Comparison of ENCODE assay signal across 15 mouse cellular contexts in the genomic region with DNA sequence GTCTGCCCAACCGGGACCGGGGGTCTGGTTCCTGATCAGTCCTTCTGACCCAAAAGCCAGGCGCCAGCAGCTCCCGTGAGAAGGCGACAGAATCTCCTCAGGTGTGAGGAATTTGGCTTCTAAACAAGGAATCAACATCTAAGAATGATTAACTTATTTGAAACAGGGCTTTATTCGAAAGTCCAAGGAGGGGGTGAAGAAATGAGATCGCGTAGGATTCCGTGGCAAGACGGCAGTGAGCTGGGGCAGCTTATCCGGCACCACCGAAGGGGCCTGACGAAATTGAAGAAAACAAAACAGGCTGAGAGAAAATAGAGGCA. TPM values are rescaled to one million over a fixed set of nuclear protein-coding genes. Genes with fewer than 3 reads are reported as not detected.
DNase-seq lines count a peak whose midpoint lies in the region; ATAC-seq and TF ChIP-seq lines count a peak whose summit lies in the region.
"Had no signal": no experiment of that assay in that cellular context is flagged by ENCODE, and none has a peak within 500 bp of the region (broad histone marks: within the 10 kb centered on the region; RNA-seq: fewer than 3 reads in every experiment).

No protein-coding gene starts in this region.

- no peaks in the 10 kb centered on the region for H3K4me1 ChIP-seq in intestine, postnatal 0 days (replicated peaks; ENCODE audit: control insufficient read depth, insufficient read depth, low read length)
- H3K4me1 ChIP-seq in kidney, embryonic 16.5 days (ENCODE audit: insufficient read depth, low read length) = peaks cover 30% of the 10 kb centered on the region
- peaks cover 9% of the 10 kb centered on the region for H3K4me1 ChIP-seq in neural tube, embryonic 15.5 days
- H3K4me1 ChIP-seq: midbrain, embryonic 12.5 days had no signal

- H3K27me3 ChIP-seq in intestine, postnatal 0 days (replicated peaks; ENCODE audit: control insufficient read depth, insufficient read depth, low read length) = no peaks in the 10 kb centered on the region
- H3K27me3 ChIP-seq in kidney, embryonic 16.5 days (ENCODE audit: insufficient read depth, low read length) = no peaks in the 10 kb centered on the region
- no peaks in the 10 kb centered on the region for H3K27me3 ChIP-seq in neural tube, embryonic 15.5 days (replicated peaks)
- H3K27me3 ChIP-seq: CH12.LX; embryonic facial prominence, embryonic 13.5 days; hindbrain, embryonic 12.5 days; midbrain, embryonic 12.5 days; stomach, embryonic 15.5 days had no signal

- H3K27ac ChIP-seq in intestine, postnatal 0 days (ENCODE audit: low read depth, low read length) = peak overlapping the region; percentile 94
- peak overlapping the region; percentile 92 for H3K27ac ChIP-seq in kidney, embryonic 16.5 days (ENCODE audit: low read length)
- peak overlapping the region; percentile 46; the same call in 1 of the 2 replicates for H3K27ac ChIP-seq in neural tube, embryonic 15.5 days (replicated peaks)
- H3K27ac ChIP-seq: embryonic facial prominence, embryonic 13.5 days; heart, embryonic 10.5 days; hindbrain, embryonic 12.5 days; liver, embryonic 14.5 days; midbrain, embryonic 12.5 days; stomach, embryonic 15.5 days had no signal

- no peak for TF ChIP-seq CTCF in intestine, postnatal 0 days (IDR thresholded peaks at IDR 0.05; ENCODE audit: low read depth)

- H3K9ac ChIP-seq in intestine, postnatal 0 days (ENCODE audit: low read depth, low read length) = no peak overlapping the region
- H3K9ac ChIP-seq in kidney, embryonic 16.5 days (replicated peaks; ENCODE audit: low read length) = 0 out of 2 replicates have a peak overlapping the region, but pooled peaks have one; percentile 31
- H3K9ac ChIP-seq in neural tube, embryonic 15.5 days (replicated peaks) = no peak overlapping the region
- H3K9ac ChIP-seq: embryonic facial prominence, embryonic 13.5 days; hindbrain, embryonic 12.5 days; liver, embryonic 14.5 days; midbrain, embryonic 12.5 days; stomach, embryonic 15.5 days had no signal

- peak; percentile 82 for DNase-seq in kidney, adult 11 months
- no peak for DNase-seq in kidney, postnatal 10 days
- DNase-seq in layer of hippocampus, postnatal 14 days (ENCODE audit: low spot score in 2 of 2) = no peak
- no peak for DNase-seq in frontal cortex, adult 2 months (ENCODE audit: extremely low spot score in 1 of 2, low spot score in 1 of 2)

- H3K9me3 ChIP-seq in intestine, postnatal 0 days (ENCODE audit: control insufficient read depth) = no peaks in the 10 kb centered on the region
- no peaks in the 10 kb centered on the region for H3K9me3 ChIP-seq in kidney, embryonic 16.5 days (ENCODE audit: low read length)
- H3K9me3 ChIP-seq in neural tube, embryonic 15.5 days (replicated peaks) = no peaks in the 10 kb centered on the region
- H3K9me3 ChIP-seq: embryonic facial prominence, embryonic 13.5 days; heart, embryonic 10.5 days; hindbrain, embryonic 12.5 days; midbrain, embryonic 12.5 days; stomach, embryonic 15.5 days had no signal

- no peak for ATAC-seq in intestine, postnatal 0 days
- ATAC-seq in kidney, embryonic 16.5 days (ENCODE audit: low FRiP score, low TSS enrichment) = peak; percentile 13; the same call in 1 of the 2 replicates
- ATAC-seq in neural tube, embryonic 15.5 days (ENCODE audit: low FRiP score) = no peak
- ATAC-seq: forebrain, embryonic 14.5 days had no signal

- H3K4me3 ChIP-seq in intestine, postnatal 0 days (ENCODE audit: low read depth, low read length) = no peak overlapping the region
- no peak overlapping the region for H3K4me3 ChIP-seq in kidney, embryonic 16.5 days (ENCODE audit: low read length)
- H3K4me3 ChIP-seq in neural tube, embryonic 15.5 days (replicated peaks) = no peak overlapping the region
- H3K4me3 ChIP-seq: embryonic facial prominence, embryonic 13.5 days; heart, embryonic 10.5 days; hindbrain, embryonic 12.5 days; midbrain, embryonic 12.5 days; stomach, embryonic 15.5 days had no signal

- no peak overlapping the region; the same call in 1 of the 2 replicates for H3K4me2 ChIP-seq in intestine, postnatal 0 days (replicated peaks; ENCODE audit: low read depth)
- H3K4me2 ChIP-seq in kidney, embryonic 16.5 days (replicated peaks; ENCODE audit: low read depth, low read length) = peak overlapping the region; percentile 17
- no peak overlapping the region for H3K4me2 ChIP-seq in neural tube, embryonic 15.5 days
- H3K4me2 ChIP-seq: embryonic facial prominence, embryonic 13.5 days; hindbrain, embryonic 12.5 days; midbrain, embryonic 12.5 days; stomach, embryonic 15.5 days had no signal

- WGBS in intestine, postnatal 0 days = 73% methylated on average over 13 of the region's 13 CpGs
- 58% methylated on average over 13 of the region's 13 CpGs for WGBS in kidney, embryonic 16.5 days
- 91% methylated on average over 13 of the region's 13 CpGs for WGBS in neural tube, embryonic 15.5 days

- no peaks in the 10 kb centered on the region; the same call in 1 of the 2 replicates for H3K36me3 ChIP-seq in intestine, postnatal 0 days (ENCODE audit: control insufficient read depth, insufficient read depth)
- H3K36me3 ChIP-seq in kidney, embryonic 16.5 days (ENCODE audit: insufficient read depth, low read length) = no peaks in the 10 kb centered on the region
- H3K36me3 ChIP-seq in neural tube, embryonic 15.5 days = no peaks in the 10 kb centered on the region
- H3K36me3 ChIP-seq: embryonic facial prominence, embryonic 13.5 days; heart, embryonic 10.5 days; hindbrain, embryonic 12.5 days; stomach, embryonic 15.5 days had no signal

RNA-seq across cellular contexts. Expression of gene Wsb1, which starts 24.3 kb away (rescaled TPM):
- 64.7 and 70.5 TPM in 2 replicates for polyA plus RNA-seq in intestine, postnatal 0 days (2015; fragmentation: Nextera tagmentation; extraction: Ambion mirVana)
- polyA plus RNA-seq in kidney, embryonic 16.5 days (2015; fragmentation: Nextera tagmentation; extraction: Ambion mirVana) = 366 and 377 TPM in 2 replicates
- 415 and 444 TPM in 2 replicates for polyA plus RNA-seq in neural tube, embryonic 15.5 days (2015; fragmentation: Nextera tagmentation; extraction: Ambion mirVana)
- total RNA-seq in layer of hippocampus, postnatal 14 days (2021) = 10 to 100 TPM; 68.9 to 83.3 TPM
- 272 and 315 TPM in 2 replicates for polyA plus RNA-seq in frontal cortex, adult 2 months (2012; rRNA removed)
